Mouse (Mus musculus) intestine, embryonic 16.5 days (tissue): ENCODE data around the gene Hsd11b2. TPM values are rescaled to one million over a fixed set of nuclear protein-coding genes. Genes with fewer than 3 reads are reported as not detected.

Experiments used
- polyA plus RNA-seq: library from polyadenylated mRNA; unstranded; fragments of >200 nt; fragmentation: Nextera tagmentation; extraction: Ambion mirVana; gene quantifications from 2 replicates; pipeline ENCODE4 v1.2.1, GENCODE M21; 2015

Gene Hsd11b2
- polyA plus RNA-seq, 1 experiment from 2014 or later = 1.9 TPM

Other genes with a start within 250 kb of the Hsd11b2 start
- 0.17 and 0.18 TPM in 2 replicates for gene Hsf4, start 249.0 kb upstream of the Hsd11b2 start, polyA plus RNA-seq
- gene Nol3, start 242.6 kb upstream of the Hsd11b2 start, polyA plus RNA-seq = 1.3 and 1.4 TPM in 2 replicates
- 6.7 and 7.2 TPM in 2 replicates for gene 4931428F04Rik, start 228.9 kb upstream of the Hsd11b2 start, polyA plus RNA-seq
- gene Exoc3l, start 222.7 kb upstream of the Hsd11b2 start, polyA plus RNA-seq = 6.6 and 7.4 TPM in 2 replicates
- 86.7 and 89.2 TPM in 2 replicates for gene E2f4, start 221.1 kb upstream of the Hsd11b2 start, polyA plus RNA-seq
- gene Elmo3, start 213.2 kb upstream of the Hsd11b2 start, polyA plus RNA-seq = 28.0 and 30.3 TPM in 2 replicates
- 1.5 and 1.8 TPM in 2 replicates for gene Lrrc29, start 192.5 kb upstream of the Hsd11b2 start, polyA plus RNA-seq
- 141 and 142 TPM in 2 replicates for gene Tmem208, start 192.4 kb upstream of the Hsd11b2 start, polyA plus RNA-seq
- gene Fhod1, start 170.8 kb upstream of the Hsd11b2 start, polyA plus RNA-seq = 1.4 and 1.8 TPM in 2 replicates
- gene Slc9a5, start 169.9 kb upstream of the Hsd11b2 start, polyA plus RNA-seq = 0.93 and 1.1 TPM in 2 replicates
- gene Plekhg4, start 145.5 kb upstream of the Hsd11b2 start, polyA plus RNA-seq = 0.06 and 0.15 TPM in 2 replicates
- gene Kctd19, start 105.3 kb upstream of the Hsd11b2 start, polyA plus RNA-seq = 0.04 TPM in 1 of 2 replicates, not detected in the other
- gene Lrrc36, start 105.2 kb upstream of the Hsd11b2 start, polyA plus RNA-seq = 0.07 TPM in 1 of 2 replicates, not detected in the other
- gene Tppp3, start 47.2 kb upstream of the Hsd11b2 start, polyA plus RNA-seq = 41.9 and 42.3 TPM in 2 replicates
- 17.5 and 18.5 TPM in 2 replicates for gene Zdhhc1, start 21.9 kb upstream of the Hsd11b2 start, polyA plus RNA-seq
- gene Atp6v0d1, start 47.3 kb downstream of the Hsd11b2 start, polyA plus RNA-seq = 115 and 125 TPM in 2 replicates
- gene Ripor1, start 86.5 kb downstream of the Hsd11b2 start, polyA plus RNA-seq = 17.1 and 17.8 TPM in 2 replicates
- gene Ctcf, start 117.8 kb downstream of the Hsd11b2 start, polyA plus RNA-seq = 73.7 and 86.4 TPM in 2 replicates
- 0.66 and 0.92 TPM in 2 replicates for gene Agrp, start 118.6 kb downstream of the Hsd11b2 start, polyA plus RNA-seq
- gene Carmil2, start 167.5 kb downstream of the Hsd11b2 start, polyA plus RNA-seq = 0.64 and 0.79 TPM in 2 replicates
- 53.0 and 55.0 TPM in 2 replicates for gene Acd, start 182.3 kb downstream of the Hsd11b2 start, polyA plus RNA-seq
- 12.0 and 12.6 TPM in 2 replicates for gene Pard6a, start 182.4 kb downstream of the Hsd11b2 start, polyA plus RNA-seq
- not detected in 2 replicates for gene 4933405L10Rik, start 188.9 kb downstream of the Hsd11b2 start, polyA plus RNA-seq
- gene Enkd1, start 189.5 kb downstream of the Hsd11b2 start, polyA plus RNA-seq = 11.2 and 13.6 TPM in 2 replicates
- gene Gfod2, start 239.9 kb downstream of the Hsd11b2 start, polyA plus RNA-seq = 8.7 and 10.9 TPM in 2 replicates